Mouse (Mus musculus): Measurements from ENCODE around the gene Rpl41. TPM values are rescaled to one million over a fixed set of nuclear protein-coding genes. Genes with fewer than 3 reads are reported as not detected.
A peak's percentile ranks its signal among the peaks of the same experiment; 100 is the strongest.
"Not testable (repeated sequence)": the region's sequence is repeated elsewhere in the genome, so short reads cannot be mapped to it uniquely, and the experiment has no call there.

Gene Rpl41
- polyA plus RNA-seq, 1 experiment from 2014 or later = 4,229 TPM

DNA sequence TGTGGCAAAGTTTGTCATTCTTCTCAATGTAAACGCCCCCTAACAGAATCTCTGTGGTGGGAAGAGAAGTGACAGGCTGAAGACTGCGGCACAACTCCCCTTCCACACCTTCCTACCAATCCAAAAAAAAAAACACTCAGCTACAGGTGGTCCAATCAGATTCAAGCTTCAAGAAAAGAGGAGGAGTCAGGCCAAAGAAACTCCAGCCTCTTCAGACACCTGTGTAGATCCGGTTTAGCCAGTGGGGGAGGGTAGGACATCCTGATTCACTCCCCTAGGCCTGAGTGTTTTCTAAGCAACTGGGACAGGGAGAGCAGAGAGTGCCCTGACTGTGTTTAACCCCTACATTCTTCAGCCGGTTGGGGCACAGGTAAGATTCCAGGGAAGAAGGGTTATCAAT, 35.3 kb upstream of the Rpl41 start:
- no peaks in the 10 kb centered on the region for H3K9me3 ChIP-seq
- peaks cover 46% of the 10 kb centered on the region for H3K27me3 ChIP-seq
- H3K36me3 ChIP-seq = no peaks in the 10 kb centered on the region
- H3K4me1 ChIP-seq = peaks cover 37% of the 10 kb centered on the region
- no peak overlapping the region for H3K27ac ChIP-seq
- no peak overlapping the region for H3K4me3 ChIP-seq
- H3K4me2 ChIP-seq = no peak overlapping the region
- ATAC-seq (ENCODE audit: insufficient number of reproducible peaks, low FRiP score, low TSS enrichment, low read depth) = no peak
- no peak overlapping the region for H3K9ac ChIP-seq
- WGBS = 8% methylated on average over 4 of the region's 4 CpGs

DNA sequence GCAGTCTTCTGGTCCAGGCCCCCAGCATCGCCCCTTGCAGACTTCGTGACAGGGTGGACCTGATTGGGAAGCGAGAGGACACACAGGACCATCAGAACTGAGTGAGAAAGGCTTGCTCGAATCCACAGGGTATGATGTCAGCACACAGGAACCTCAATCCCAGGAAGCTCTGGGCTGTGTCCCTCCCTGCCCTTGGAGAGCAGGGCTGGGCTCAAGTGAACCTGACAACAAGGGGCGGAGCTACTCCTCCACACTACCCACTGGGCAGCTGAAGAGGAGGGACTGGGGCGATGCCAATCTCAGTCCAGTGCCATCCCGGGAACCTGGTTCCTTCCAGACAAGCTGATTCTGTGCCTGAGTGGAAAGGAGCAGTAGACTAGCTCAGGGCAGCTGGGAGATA, 34.5 kb upstream of the Rpl41 start:
- ATAC-seq (ENCODE audit: insufficient number of reproducible peaks, low FRiP score, low TSS enrichment, low read depth) = no peak
- Histone ChIP-seq H3K27me3 (peaks cover 38% of the 10 kb centered on the region), H3K4me3 (no peak overlapping the region), H3K4me2 (no peak overlapping the region), H3K9ac (no peak overlapping the region), H3K36me3 (no peaks in the 10 kb centered on the region), H3K4me1 (peaks cover 30% of the 10 kb centered on the region), H3K9me3 (no peaks in the 10 kb centered on the region), H3K27ac (no peak overlapping the region)
- WGBS = 24% methylated on average over 7 of the region's 7 CpGs

DNA sequence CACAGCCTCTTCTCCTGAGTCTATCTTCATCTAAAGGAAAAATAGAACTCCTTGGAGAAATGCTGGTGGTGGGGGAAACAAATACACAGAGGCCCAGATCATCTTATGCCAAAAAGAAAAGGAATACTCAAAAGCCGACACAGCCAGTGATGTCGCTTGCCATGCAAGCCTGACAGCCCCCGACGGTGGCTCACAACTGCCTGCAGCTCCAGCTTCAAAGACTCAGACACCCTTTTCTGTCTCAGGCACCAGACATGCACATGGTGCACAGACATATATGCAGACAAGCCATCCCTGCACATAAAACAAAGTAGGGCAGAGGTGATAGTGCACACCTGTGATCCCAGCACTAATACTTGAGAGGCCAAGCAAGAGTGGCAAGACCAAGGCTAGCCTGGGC, 30.6 kb upstream of the Rpl41 start:
- Histone ChIP-seq H3K9me3 (no peaks in the 10 kb centered on the region), H3K4me1 (peaks cover 8% of the 10 kb centered on the region; the same call in 1 of the 2 replicates), H3K27me3 (peaks cover 8% of the 10 kb centered on the region; the same call in 1 of the 2 replicates), H3K9ac (no peak overlapping the region), H3K27ac (no peak overlapping the region), H3K4me2 (no peak overlapping the region), H3K36me3 (peaks cover 7% of the 10 kb centered on the region), H3K4me3 (no peak overlapping the region)
- WGBS = 64% methylated on average over 4 of the region's 4 CpGs
- ATAC-seq (ENCODE audit: insufficient number of reproducible peaks, low FRiP score, low TSS enrichment, low read depth) = no peak

DNA sequence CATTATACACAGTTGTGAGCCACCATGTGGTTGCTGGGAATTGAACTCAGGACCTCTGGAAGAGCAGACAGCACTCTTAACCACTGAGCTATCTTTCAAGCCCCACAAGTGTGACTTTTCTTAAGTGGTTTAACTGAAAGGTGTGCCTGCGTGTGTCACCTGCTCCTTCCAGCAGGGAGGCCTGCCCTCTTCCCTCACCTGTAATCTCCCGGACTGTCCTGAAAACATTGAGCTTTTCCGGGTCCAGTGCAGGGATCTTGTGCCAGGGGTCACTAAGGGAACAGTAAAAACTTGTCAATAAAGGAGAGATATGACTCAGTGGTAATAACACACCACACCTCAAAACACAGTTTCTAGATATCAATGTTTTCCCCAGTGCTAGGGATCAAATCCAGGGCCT, 30.2 kb upstream of the Rpl41 start:
- 83% methylated on average over 3 of the region's 3 CpGs for WGBS
- Histone ChIP-seq H3K36me3 (peaks cover 7% of the 10 kb centered on the region), H3K4me1 (peaks cover 8% of the 10 kb centered on the region; the same call in 1 of the 2 replicates), H3K4me2 (no peak overlapping the region), H3K27ac (no peak overlapping the region), H3K9me3 (no peaks in the 10 kb centered on the region), H3K9ac (no peak overlapping the region), H3K4me3 (no peak overlapping the region), H3K27me3 (0 out of 2 replicates have a peak, but pooled peaks cover 4% of the 10 kb centered on the region)
- ATAC-seq (ENCODE audit: insufficient number of reproducible peaks, low FRiP score, low TSS enrichment, low read depth) = no peak

DNA sequence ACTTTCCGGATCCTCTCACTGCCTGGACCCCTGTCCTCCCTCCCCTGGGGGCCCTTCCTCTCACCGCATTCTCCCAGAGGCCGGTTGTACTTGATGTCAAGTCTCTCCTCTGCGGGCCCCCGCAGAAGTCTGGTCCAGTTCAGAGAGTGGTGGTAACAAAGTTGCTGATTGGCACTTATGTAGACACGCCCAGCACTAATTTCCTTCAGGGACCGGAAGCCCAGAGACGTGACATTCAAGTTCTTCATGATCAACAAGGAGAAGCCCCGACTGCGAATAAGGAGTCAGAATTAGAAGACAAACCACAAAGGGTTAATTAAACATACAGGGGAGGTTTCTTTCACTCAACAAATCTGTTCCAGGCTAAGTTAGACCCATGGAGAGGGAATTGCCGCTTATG, 29.2 kb upstream of the Rpl41 start:
- Histone ChIP-seq H3K9ac (no peak overlapping the region), H3K27ac (no peak overlapping the region), H3K4me3 (no peak overlapping the region), H3K4me1 (no peaks in the 10 kb centered on the region), H3K36me3 (peaks cover 7% of the 10 kb centered on the region), H3K27me3 (no peaks in the 10 kb centered on the region), H3K9me3 (no peaks in the 10 kb centered on the region), H3K4me2 (no peak overlapping the region)
- 67% methylated on average over 11 of the region's 11 CpGs for WGBS
- ATAC-seq (ENCODE audit: insufficient number of reproducible peaks, low FRiP score, low TSS enrichment, low read depth) = no peak

DNA sequence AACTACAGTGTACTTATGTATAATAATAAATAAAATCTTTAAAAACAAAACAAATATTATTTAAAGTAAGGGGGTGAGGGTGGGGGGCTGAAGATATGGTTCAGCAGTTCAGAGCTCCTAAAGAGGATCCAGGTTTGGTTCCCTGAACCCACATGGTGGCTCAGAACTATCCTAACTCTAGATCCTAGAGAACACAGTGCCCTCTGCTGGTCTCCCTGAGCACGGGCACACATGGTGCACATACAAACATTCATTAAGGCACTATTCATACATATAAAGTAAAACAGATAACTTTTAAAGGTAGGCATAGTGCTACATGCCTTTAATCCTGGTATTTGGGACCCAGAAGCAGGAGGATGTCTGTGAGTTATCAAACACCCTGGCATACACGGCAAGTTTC, 26.0 kb upstream of the Rpl41 start:
- no peaks in the 10 kb centered on the region for H3K4me1 ChIP-seq
- ATAC-seq (ENCODE audit: insufficient number of reproducible peaks, low FRiP score, low TSS enrichment, low read depth) = no peak
- H3K4me2 ChIP-seq = no peak overlapping the region
- H3K9ac ChIP-seq = no peak overlapping the region
- no peaks in the 10 kb centered on the region for H3K27me3 ChIP-seq
- no peak overlapping the region for H3K27ac ChIP-seq
- WGBS = 93% methylated on average over 2 of the region's 2 CpGs
- no peaks in the 10 kb centered on the region for H3K9me3 ChIP-seq
- H3K36me3 ChIP-seq = peaks cover 14% of the 10 kb centered on the region
- no peak overlapping the region for H3K4me3 ChIP-seq

DNA sequence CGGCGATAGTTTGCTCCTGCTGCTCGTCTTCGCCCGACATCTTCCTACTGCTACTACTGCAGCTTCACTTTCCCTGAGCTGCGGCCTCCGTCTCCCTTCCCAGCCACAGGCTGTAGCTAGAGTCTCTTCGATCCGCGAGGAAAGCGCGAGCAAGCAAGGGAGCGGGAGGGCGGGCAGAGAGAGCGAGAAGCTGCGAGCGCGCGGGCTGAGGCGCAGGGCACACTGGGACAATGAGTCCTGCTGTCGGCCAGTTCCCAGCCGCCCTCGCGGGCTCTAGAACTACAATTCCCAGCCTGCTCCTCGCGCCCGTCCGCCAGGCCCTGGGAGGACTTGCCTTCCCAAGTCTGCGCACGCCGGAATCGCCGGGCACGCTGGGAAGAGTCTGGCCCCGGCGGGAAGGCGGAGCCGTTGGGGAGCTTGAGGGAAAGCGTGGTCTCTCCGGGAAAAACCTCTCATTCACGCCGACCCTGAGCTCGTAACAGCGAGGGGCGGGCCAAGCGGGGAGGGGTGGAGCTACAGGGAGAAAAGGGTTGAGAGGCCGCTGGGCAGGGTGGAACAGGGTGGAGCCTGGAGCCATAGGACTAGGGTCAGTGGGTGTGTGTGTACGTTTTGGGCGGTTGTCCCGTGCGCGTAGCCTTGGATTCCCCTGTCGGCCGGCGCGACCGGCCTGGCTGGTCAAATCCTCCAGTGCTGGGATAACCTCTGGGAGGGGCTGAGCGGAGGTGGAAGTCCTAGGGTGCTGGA, 16.9 kb upstream of the Rpl41 start, which contains the start of gene Pa2g4:
Pa2g4 (minus strand) TSS at position 200 of the 744 bp plus-strand sequence.
- Histone ChIP-seq H3K9ac (peak within 1 kb of the TSS; percentile 93), H3K4me3 (peak within 1 kb of the TSS; percentile 83), H3K9me3 (no peaks in the 10 kb centered on the region), H3K36me3 (peaks cover 24% of the 10 kb centered on the region), H3K27me3 (no peaks in the 10 kb centered on the region), H3K27ac (peak within 1 kb of the TSS; percentile 87), H3K4me1 (peaks cover 11% of the 10 kb centered on the region), H3K4me2 (peak within 1 kb of the TSS; percentile 72)
- under 1% methylated on average over 55 of the region's 58 CpGs for WGBS
- ATAC-seq (ENCODE audit: insufficient number of reproducible peaks, low FRiP score, low TSS enrichment, low read depth) = peak; percentile 98

DNA sequence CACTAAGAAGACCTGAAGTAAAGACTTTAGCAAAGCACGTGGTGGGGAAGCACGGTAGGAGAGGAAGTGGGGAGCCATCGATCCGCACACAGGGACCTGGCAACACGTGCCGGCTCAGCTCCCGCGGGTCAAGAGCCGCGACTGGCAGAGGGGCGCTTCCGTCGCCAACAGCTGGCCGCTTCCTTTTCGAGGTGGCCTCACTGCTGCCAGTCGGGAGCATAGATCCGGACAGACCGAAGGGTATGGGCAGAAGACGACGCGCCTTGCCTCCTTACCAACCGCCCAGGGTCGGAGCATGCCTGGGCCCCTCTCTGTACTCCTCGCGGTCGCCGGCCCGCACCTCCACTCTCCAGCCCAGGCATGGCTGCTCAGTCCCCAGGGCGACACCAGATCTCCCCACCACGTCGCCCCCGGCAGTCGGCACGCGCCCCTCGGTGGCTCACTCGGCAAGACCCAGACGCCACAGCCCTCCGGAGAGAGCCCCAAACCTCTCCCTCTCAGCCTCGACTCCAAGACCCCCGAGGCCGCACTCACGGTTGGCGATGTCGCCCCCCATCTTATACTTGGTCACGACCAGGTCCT, 16.2 kb upstream of the Rpl41 start:
- peak overlapping the region; percentile 93 for H3K9ac ChIP-seq
- WGBS = under 1% methylated on average over 46 of the region's 46 CpGs
- ATAC-seq (ENCODE audit: insufficient number of reproducible peaks, low FRiP score, low TSS enrichment, low read depth) = peak; percentile 7; the same call in 1 of the 2 replicates
- peak overlapping the region; percentile 72 for H3K4me2 ChIP-seq
- peak overlapping the region; percentile 83 for H3K4me3 ChIP-seq
- H3K9me3 ChIP-seq = no peaks in the 10 kb centered on the region
- peak overlapping the region; percentile 87 for H3K27ac ChIP-seq
- peaks cover 31% of the 10 kb centered on the region for H3K36me3 ChIP-seq
- peaks cover 11% of the 10 kb centered on the region for H3K4me1 ChIP-seq
- H3K27me3 ChIP-seq = no peaks in the 10 kb centered on the region

DNA sequence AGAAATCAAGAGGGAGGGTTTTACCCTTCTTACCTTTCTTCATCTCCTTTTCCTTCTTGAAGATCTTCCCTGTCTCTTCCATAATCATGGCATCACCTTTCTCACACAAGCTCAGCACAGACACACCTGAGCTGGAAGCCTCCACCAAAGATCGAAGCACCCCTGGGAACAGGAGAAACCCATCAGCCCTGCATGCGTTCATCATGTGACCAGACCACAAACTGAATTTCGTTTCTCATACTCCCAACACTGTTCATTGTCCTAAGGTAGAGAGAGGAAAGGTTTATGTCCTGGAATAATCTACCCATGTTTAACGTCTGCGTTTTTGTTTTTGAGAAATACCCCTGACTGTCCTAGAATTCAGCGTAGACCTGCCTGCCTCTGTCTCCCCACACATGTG, 14.4 kb upstream of the Rpl41 start:
- Histone ChIP-seq H3K9ac (no peak overlapping the region), H3K27ac (no peak overlapping the region), H3K4me2 (peak overlapping the region; percentile 72), H3K36me3 (peaks cover 48% of the 10 kb centered on the region), H3K9me3 (no peaks in the 10 kb centered on the region), H3K4me1 (peaks cover 11% of the 10 kb centered on the region), H3K4me3 (peak overlapping the region; percentile 83; the same call in 1 of the 2 replicates), H3K27me3 (no peaks in the 10 kb centered on the region)
- WGBS = 86% methylated on average over 6 of the region's 6 CpGs
- ATAC-seq (ENCODE audit: insufficient number of reproducible peaks, low FRiP score, low TSS enrichment, low read depth) = no peak

DNA sequence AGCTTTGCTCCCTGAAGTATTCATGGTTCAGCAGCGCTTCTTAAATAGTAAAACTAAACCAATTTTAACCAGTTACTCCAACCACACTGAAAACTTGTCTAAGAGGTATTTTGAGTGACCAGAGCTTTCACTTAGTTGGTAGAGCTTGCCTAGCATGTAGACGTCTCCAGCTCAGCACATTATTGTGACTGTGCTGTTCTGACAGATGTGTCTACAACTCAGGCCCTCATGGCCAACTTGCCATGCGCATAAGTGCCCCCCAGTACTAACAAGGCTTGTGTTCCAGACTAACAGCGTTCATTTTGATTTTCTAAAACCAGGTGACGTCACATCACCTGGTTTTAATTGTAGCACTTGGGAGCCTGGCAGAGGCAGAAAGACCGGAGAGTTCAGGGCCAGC, 7.9 kb upstream of the Rpl41 start:
- Histone ChIP-seq H3K27ac (no peak overlapping the region), H3K4me2 (no peak overlapping the region), H3K27me3 (no peaks in the 10 kb centered on the region), H3K4me1 (no peaks in the 10 kb centered on the region), H3K9ac (no peak overlapping the region), H3K36me3 (peaks cover 51% of the 10 kb centered on the region), H3K4me3 (no peak overlapping the region), H3K9me3 (no peaks in the 10 kb centered on the region)
- 53% methylated on average over 6 of the region's 6 CpGs for WGBS
- no peak for ATAC-seq (ENCODE audit: insufficient number of reproducible peaks, low FRiP score, low TSS enrichment, low read depth)

DNA sequence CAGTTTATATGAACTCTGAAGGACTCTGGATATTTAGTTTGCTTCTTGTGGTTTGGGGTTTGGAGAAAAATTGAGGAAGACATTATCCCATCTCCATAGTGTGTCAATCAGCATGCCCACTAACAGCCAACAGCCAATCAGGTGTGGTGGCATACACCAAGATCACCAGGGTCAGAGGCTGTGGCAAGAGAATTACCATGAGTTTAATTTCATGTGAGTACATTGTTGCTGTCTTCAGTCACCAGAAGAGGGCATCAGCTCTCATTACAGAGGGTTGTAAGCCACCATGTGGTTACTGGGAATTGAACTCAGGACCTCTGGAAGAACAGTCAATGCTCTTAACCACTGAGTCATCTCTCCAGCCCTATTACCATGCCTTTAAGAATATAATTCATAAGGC, 7.2 kb upstream of the Rpl41 start:
- H3K4me1 ChIP-seq = no peaks in the 10 kb centered on the region
- no peak overlapping the region for H3K4me3 ChIP-seq
- no peak overlapping the region for H3K9ac ChIP-seq
- H3K27ac ChIP-seq = no peak overlapping the region
- peaks cover 44% of the 10 kb centered on the region for H3K36me3 ChIP-seq
- no peak for ATAC-seq (ENCODE audit: insufficient number of reproducible peaks, low FRiP score, low TSS enrichment, low read depth)
- no peaks in the 10 kb centered on the region for H3K9me3 ChIP-seq
- no peaks in the 10 kb centered on the region for H3K27me3 ChIP-seq
- H3K4me2 ChIP-seq = no peak overlapping the region

DNA sequence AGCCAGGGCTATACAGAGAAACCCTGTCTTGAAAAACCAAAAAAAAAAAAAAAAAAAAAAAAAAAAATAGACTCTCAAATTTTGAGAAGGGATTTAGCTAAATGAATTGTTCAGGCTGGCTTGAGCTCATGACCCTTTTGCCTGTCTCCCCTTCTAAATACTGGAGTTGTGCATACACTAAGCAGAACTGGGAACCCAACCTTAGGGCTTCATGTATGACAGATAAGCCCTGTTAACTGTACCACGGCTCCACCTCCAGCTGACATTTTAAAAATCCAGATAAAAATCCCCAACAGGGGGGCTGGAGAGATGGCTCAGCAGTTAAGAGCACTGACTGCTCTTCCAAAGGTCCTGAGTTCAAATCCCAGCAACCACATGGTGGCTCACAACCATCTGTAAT, 6.5 kb upstream of the Rpl41 start:
- not testable (repeated sequence) for H3K4me2 ChIP-seq; H3K27ac ChIP-seq; H3K9ac ChIP-seq; H3K4me3 ChIP-seq; H3K9me3 ChIP-seq; ATAC-seq (ENCODE audit: insufficient number of reproducible peaks, low FRiP score, low TSS enrichment, low read depth); H3K27me3 ChIP-seq; H3K4me1 ChIP-seq
- peaks cover 37% of the 10 kb centered on the region for H3K36me3 ChIP-seq
- WGBS = 97% methylated on average over 1 of the region's 1 CpGs

Data from limb, embryonic 15.5 days (tissue).